Comparison of ENCODE assay signal across 8 mouse cellular contexts in genomic region chr4:21847481-21848286, GRCm38 (mm10). TPM values are rescaled to one million over a fixed set of nuclear protein-coding genes. Genes with fewer than 3 reads are reported as not detected.
A peak's percentile ranks its signal among the peaks of the same experiment; 100 is the strongest.
DNase-seq lines count a peak whose midpoint lies in the region; ATAC-seq and TF ChIP-seq lines count a peak whose summit lies in the region.

Gene Pnisr, plus strand, starts transcription at chr4:21847583.

- no peaks in the 10 kb centered on the region for H3K36me3 ChIP-seq in kidney, embryonic 14.5 days (ENCODE audit: control insufficient read depth, insufficient read depth, low read length)
- H3K36me3 ChIP-seq in limb, embryonic 15.5 days, result no peaks in the 10 kb centered on the region

- H3K4me2 ChIP-seq in kidney, embryonic 14.5 days (replicated peaks; ENCODE audit: low read depth, low read length), result peak within 1 kb of the TSS; percentile 45
- peak within 1 kb of the TSS; percentile 42 for H3K4me2 ChIP-seq in limb, embryonic 15.5 days

- peak within 1 kb of the TSS; percentile 89 for H3K9ac ChIP-seq in kidney, embryonic 14.5 days (ENCODE audit: low read depth, low read length)
- H3K9ac ChIP-seq in limb, embryonic 15.5 days, result peak within 1 kb of the TSS; percentile 82

- H3K4me3 ChIP-seq in bone marrow macrophage, adult 2 months (ENCODE audit: insufficient read depth, low read length), result peak within 1 kb of the TSS; percentile 89
- H3K4me3 ChIP-seq in embryonic fibroblast, embryonic 13.5 days (ENCODE audit: insufficient read depth, low read length), result peak within 1 kb of the TSS; percentile 91
- peak within 1 kb of the TSS; percentile 90 for H3K4me3 ChIP-seq in kidney, embryonic 14.5 days (ENCODE audit: low read length)
- H3K4me3 ChIP-seq in limb, embryonic 15.5 days, result peak within 1 kb of the TSS; percentile 78

- ATAC-seq in kidney, embryonic 14.5 days (ENCODE audit: low FRiP score, low TSS enrichment), result peak; percentile 97
- ATAC-seq in limb, embryonic 15.5 days (ENCODE audit: insufficient number of reproducible peaks, low FRiP score, low TSS enrichment, low read depth), result peak; percentile 96

- H3K27me3 ChIP-seq in kidney, embryonic 14.5 days (ENCODE audit: control insufficient read depth, insufficient read depth, low read length), result no peaks in the 10 kb centered on the region
- no peaks in the 10 kb centered on the region for H3K27me3 ChIP-seq in limb, embryonic 15.5 days

- WGBS in kidney, embryonic 14.5 days, result under 1% methylated on average over 50 of the region's 50 CpGs
- under 1% methylated on average over 50 of the region's 50 CpGs for WGBS in limb, embryonic 15.5 days

- DNase-seq in A20 (ENCODE audit: low read depth, low spot score), result peak; percentile 98
- DNase-seq in heart, adult 9 months (ENCODE audit: low spot score in 2 of 2), result peak; percentile 91 to 96
- DNase-seq in monocyte, adult 2 months (ENCODE audit: low read depth in 1 of 2, low spot score in 2 of 2), result peak; percentile 80 to 86
- peak; percentile 92 to 95 for DNase-seq in spleen, postnatal 36 days (ENCODE audit: low spot score in 2 of 2)

- peak; percentile 62 for TF ChIP-seq CTCF in bone marrow macrophage, adult 2 months (IDR thresholded peaks at IDR 0.05; ENCODE audit: low read depth, low read length)
- peak; percentile 50; the same call in 1 of the 2 replicates for TF ChIP-seq CTCF in embryonic fibroblast, embryonic 13.5 days (IDR thresholded peaks at IDR 0.05; ENCODE audit: borderline replicate concordance, insufficient read depth, low read length)

- peak within 1 kb of the TSS; percentile 98 for H3K27ac ChIP-seq in bone marrow macrophage, adult 2 months (ENCODE audit: insufficient read depth, low read depth, low read length)
- peak within 1 kb of the TSS; percentile 97 for H3K27ac ChIP-seq in embryonic fibroblast, embryonic 13.5 days (ENCODE audit: insufficient read depth, low read length)
- peak within 1 kb of the TSS; percentile 97 for H3K27ac ChIP-seq in kidney, embryonic 14.5 days (ENCODE audit: low read depth, low read length)
- H3K27ac ChIP-seq in limb, embryonic 15.5 days, result peak within 1 kb of the TSS; percentile 99

- no peaks in the 10 kb centered on the region for H3K9me3 ChIP-seq in kidney, embryonic 14.5 days (ENCODE audit: control insufficient read depth, low read length)
- no peaks in the 10 kb centered on the region for H3K9me3 ChIP-seq in limb, embryonic 15.5 days

- TF ChIP-seq POLR2A in bone marrow macrophage, adult 2 months (IDR thresholded peaks at IDR 0.05; ENCODE audit: borderline replicate concordance, low read depth, low read length), result no peak
- TF ChIP-seq POLR2A in embryonic fibroblast, embryonic 13.5 days (IDR thresholded peaks at IDR 0.05; ENCODE audit: low read depth, low read length), result peak; percentile 59

- peaks cover 20% of the 10 kb centered on the region for H3K4me1 ChIP-seq in bone marrow macrophage, adult 2 months (ENCODE audit: control insufficient read depth, insufficient read depth, low read length)
- H3K4me1 ChIP-seq in embryonic fibroblast, embryonic 13.5 days (ENCODE audit: control insufficient read depth, insufficient read depth, low read length), result 0 out of 2 replicates have a peak, but pooled peaks cover 5% of the 10 kb centered on the region
- peaks cover 13% of the 10 kb centered on the region for H3K4me1 ChIP-seq in kidney, embryonic 14.5 days (ENCODE audit: control insufficient read depth, insufficient read depth, low read length)
- peaks cover 10% of the 10 kb centered on the region; the same call in 1 of the 2 replicates for H3K4me1 ChIP-seq in limb, embryonic 15.5 days

RNA-seq across cellular contexts. Expression of gene Pnisr, which starts in this region (rescaled TPM):
- 203 and 253 TPM in 2 replicates for polyA plus RNA-seq in bone marrow macrophage, adult 2 months (2012; ENCODE audit: insufficient read depth, insufficient read length, missing spikeins)
- polyA plus RNA-seq in embryonic fibroblast, embryonic 13.5 days (2011; ENCODE audit: insufficient read length, low read depth, missing spikeins), result 103 and 137 TPM in 2 replicates
- polyA plus RNA-seq in kidney, embryonic 14.5 days (2014; fragmentation: Nextera tagmentation; extraction: Ambion mirVana), result 121 and 166 TPM in 2 replicates
- 132 and 135 TPM in 2 replicates for polyA plus RNA-seq in limb, embryonic 15.5 days (2015; fragmentation: Nextera tagmentation; extraction: Ambion mirVana)

Comparison
In these comparisons a context has a peak if more than half of its experiments do, and no peak if none do; other contexts are left out.
1. Peak in every context shown above with its lines: DNase-seq, ATAC-seq, H3K4me3 ChIP-seq and H3K27ac ChIP-seq.